Mouse (Mus musculus): ENCODE results near the gene Zswim3.

GRCm38 (mm10) chr2:164866741-164867551 lies 62.0 kb downstream of the Zswim3 start:
- no peak for TF ChIP-seq CTCF (IDR thresholded peaks at IDR 0.05; ENCODE audit: extremely low read depth, insufficient read length, insufficient replicate concordance, low read depth, low read length)
- TF ChIP-seq POLR2A (IDR thresholded peaks at IDR 0.05; ENCODE audit: low read depth, low read length): no peak

Data from small intestine, adult 2 months (tissue).